Mouse (Mus musculus): ENCODE data around the gene Ccr5. TPM values are rescaled to one million over a fixed set of nuclear protein-coding genes. Genes with fewer than 3 reads are reported as not detected.

The Ccr5 gene
- polyA plus RNA-seq, 1 experiment from 2014 or later: 0.55 TPM

DNA sequence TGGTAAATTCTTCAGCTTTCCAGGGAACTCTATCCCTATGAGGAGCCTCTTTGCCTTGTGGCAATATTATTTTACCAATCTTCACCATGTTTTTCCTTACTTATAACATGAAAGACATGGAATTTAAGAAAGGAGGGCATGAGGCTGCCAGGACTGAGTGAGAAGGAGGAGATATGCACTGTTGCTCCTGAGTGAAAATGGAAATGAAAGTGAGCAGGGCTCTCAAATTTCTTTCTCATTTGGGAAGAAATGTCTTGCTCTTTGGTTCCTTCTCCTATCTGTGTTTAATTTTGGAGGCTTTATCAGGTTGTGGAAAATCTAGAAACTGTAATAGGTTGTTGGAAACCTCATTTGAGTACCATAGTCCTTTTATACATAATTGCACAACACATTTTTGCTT lies 14.1 kb upstream of the Ccr5 start:
- ATAC-seq (replicated peaks; ENCODE audit: low FRiP score) (no peak), DNase-seq (ENCODE audit: low spot score) (no peak)
- Histone ChIP-seq H3K4me1 (replicated peaks; ENCODE audit: control insufficient read depth, insufficient read depth, low read length) (no peaks in the 10 kb centered on the region), H3K9ac (ENCODE audit: low read length) (no peak overlapping the region), H3K4me2 (ENCODE audit: low read depth, low read length, severe bottlenecking) (no peak overlapping the region), H3K36me3 (ENCODE audit: control insufficient read depth, insufficient read depth, low read length) (no peaks in the 10 kb centered on the region), H3K4me3 (ENCODE audit: low read depth, low read length) (no peak overlapping the region), H3K27me3 (ENCODE audit: control insufficient read depth, insufficient read depth, low read length) (no peaks in the 10 kb centered on the region), H3K27ac (ENCODE audit: low read depth, low read length) (no peak overlapping the region), H3K9me3 (ENCODE audit: control insufficient read depth, low read length) (no peaks in the 10 kb centered on the region)

DNA sequence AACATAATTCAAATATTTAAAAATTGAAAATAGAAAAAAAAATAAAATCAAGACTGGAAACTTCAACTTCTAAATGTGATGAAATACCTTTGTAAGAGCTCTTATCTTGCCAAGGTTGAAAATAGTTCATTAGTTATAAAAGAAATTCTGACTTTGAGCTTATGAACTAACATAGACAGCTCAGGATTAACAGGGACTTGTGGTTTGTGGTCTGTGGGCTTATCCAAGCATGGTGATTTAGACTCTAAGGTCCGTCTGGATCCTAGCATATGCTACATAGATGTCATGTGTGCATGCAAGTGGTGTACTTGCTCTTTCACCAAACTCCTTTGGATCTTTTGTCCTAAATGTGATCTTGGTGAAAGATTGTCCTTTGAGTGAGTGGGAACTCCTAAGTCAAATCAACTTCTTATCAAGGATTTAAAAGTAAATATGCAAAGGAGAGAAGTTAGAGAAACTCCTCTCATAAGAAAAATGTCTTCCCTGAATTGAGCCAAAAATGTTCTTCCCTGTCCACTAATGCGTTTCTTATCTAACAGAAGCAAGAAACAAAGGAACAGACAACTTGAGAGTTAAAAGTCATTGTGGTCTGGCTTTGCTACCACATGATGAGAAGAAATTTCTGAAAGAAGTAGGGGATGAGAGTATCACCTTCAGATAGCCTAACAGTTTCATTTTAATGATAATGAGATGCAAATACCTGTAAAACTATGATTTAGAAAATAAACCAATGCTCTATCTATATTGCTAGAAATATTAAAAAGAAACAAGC lies 12.8 kb upstream of the Ccr5 start:
- DNase-seq (ENCODE audit: low spot score) (no peak), ATAC-seq (replicated peaks; ENCODE audit: low FRiP score) (no peak)
- H3K4me3 ChIP-seq (ENCODE audit: low read depth, low read length): no peak overlapping the region
- H3K27ac ChIP-seq (ENCODE audit: low read depth, low read length): no peak overlapping the region
- no peaks in the 10 kb centered on the region for H3K36me3 ChIP-seq (ENCODE audit: control insufficient read depth, insufficient read depth, low read length)
- no peaks in the 10 kb centered on the region for H3K4me1 ChIP-seq (replicated peaks; ENCODE audit: control insufficient read depth, insufficient read depth, low read length)
- WGBS: 77% methylated on average over 2 of the region's 2 CpGs
- no peak overlapping the region for H3K9ac ChIP-seq (ENCODE audit: low read length)
- H3K9me3 ChIP-seq (ENCODE audit: control insufficient read depth, low read length): no peaks in the 10 kb centered on the region
- H3K27me3 ChIP-seq (ENCODE audit: control insufficient read depth, insufficient read depth, low read length): no peaks in the 10 kb centered on the region
- H3K4me2 ChIP-seq (ENCODE audit: low read depth, low read length, severe bottlenecking): no peak overlapping the region

- Histone ChIP-seq H3K9me3 (ENCODE audit: control insufficient read depth, low read length) (no peaks in the 10 kb centered on the region), H3K27ac (ENCODE audit: low read depth, low read length) (no peak overlapping the region), H3K4me1 (replicated peaks; ENCODE audit: control insufficient read depth, insufficient read depth, low read length) (no peaks in the 10 kb centered on the region), H3K27me3 (ENCODE audit: control insufficient read depth, insufficient read depth, low read length) (no peaks in the 10 kb centered on the region), H3K4me2 (ENCODE audit: low read depth, low read length, severe bottlenecking) (no peak overlapping the region), H3K36me3 (ENCODE audit: control insufficient read depth, insufficient read depth, low read length) (no peaks in the 10 kb centered on the region), H3K9ac (ENCODE audit: low read length) (no peak overlapping the region), H3K4me3 (ENCODE audit: low read depth, low read length) (no peak overlapping the region)
- 84% methylated on average over 1 of the region's 1 CpGs for WGBS
- ATAC-seq (replicated peaks; ENCODE audit: low FRiP score): no peak
- DNase-seq (ENCODE audit: low spot score): no peak
These were observed 9.3 kb upstream of the Ccr5 start for GRCm38 (mm10) chr9:124111997-124112396.

DNA sequence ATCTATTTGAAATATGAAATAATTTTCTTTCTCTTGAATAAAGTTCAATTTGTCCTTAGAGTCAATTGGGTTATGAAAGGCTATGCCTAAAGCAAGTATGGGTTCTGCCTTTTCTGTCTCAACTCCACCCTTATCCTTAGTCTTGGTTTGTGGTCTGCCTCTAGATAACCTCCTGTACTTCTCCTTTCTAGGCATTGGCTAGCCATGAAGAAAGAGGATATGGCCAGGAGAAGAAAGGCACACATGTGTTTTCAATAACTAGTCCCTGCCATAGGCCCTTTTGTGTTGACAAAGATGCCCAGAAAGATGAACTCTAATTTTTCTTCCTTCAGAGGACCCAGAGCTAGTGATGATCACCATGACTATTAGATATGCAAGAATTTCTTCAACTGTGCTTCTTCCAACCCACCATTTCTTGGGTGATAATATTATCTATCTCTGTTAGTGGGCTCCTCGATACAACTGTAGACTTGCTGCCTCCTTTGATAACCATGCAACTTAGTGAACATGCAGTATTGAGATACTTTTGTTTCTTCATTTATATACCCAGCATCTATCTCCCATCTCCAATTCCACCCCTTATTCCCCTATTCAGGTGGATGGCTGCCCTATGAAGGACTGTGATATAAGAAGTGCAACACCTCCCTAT lies 8.6 kb upstream of the Ccr5 start:
- H3K4me3 ChIP-seq (ENCODE audit: low read depth, low read length): no peak overlapping the region
- H3K4me2 ChIP-seq (ENCODE audit: low read depth, low read length, severe bottlenecking): no peak overlapping the region
- H3K9ac ChIP-seq (ENCODE audit: low read length): no peak overlapping the region
- H3K36me3 ChIP-seq (ENCODE audit: control insufficient read depth, insufficient read depth, low read length): no peaks in the 10 kb centered on the region
- no peaks in the 10 kb centered on the region for H3K27me3 ChIP-seq (ENCODE audit: control insufficient read depth, insufficient read depth, low read length)
- no peak for DNase-seq (ENCODE audit: low spot score)
- no peaks in the 10 kb centered on the region for H3K4me1 ChIP-seq (replicated peaks; ENCODE audit: control insufficient read depth, insufficient read depth, low read length)
- ATAC-seq (replicated peaks; ENCODE audit: low FRiP score): no peak
- no peak overlapping the region for H3K27ac ChIP-seq (ENCODE audit: low read depth, low read length)
- no peaks in the 10 kb centered on the region for H3K9me3 ChIP-seq (ENCODE audit: control insufficient read depth, low read length)
- WGBS: 88% methylated on average over 1 of the region's 1 CpGs

- no peaks in the 10 kb centered on the region for H3K9me3 ChIP-seq (ENCODE audit: control insufficient read depth, low read length)
- 92% methylated on average over 1 of the region's 1 CpGs for WGBS
- H3K4me2 ChIP-seq (ENCODE audit: low read depth, low read length, severe bottlenecking): no peak overlapping the region
- DNase-seq (ENCODE audit: low spot score) (no peak), ATAC-seq (replicated peaks; ENCODE audit: low FRiP score) (no peak)
- no peaks in the 10 kb centered on the region for H3K36me3 ChIP-seq (ENCODE audit: control insufficient read depth, insufficient read depth, low read length)
- no peak overlapping the region for H3K9ac ChIP-seq (ENCODE audit: low read length)
- H3K27me3 ChIP-seq (ENCODE audit: control insufficient read depth, insufficient read depth, low read length): no peaks in the 10 kb centered on the region
- no peak overlapping the region for H3K4me3 ChIP-seq (ENCODE audit: low read depth, low read length)
- no peaks in the 10 kb centered on the region for H3K4me1 ChIP-seq (replicated peaks; ENCODE audit: control insufficient read depth, insufficient read depth, low read length)
- no peak overlapping the region for H3K27ac ChIP-seq (ENCODE audit: low read depth, low read length)
These were observed 7.6 kb upstream of the Ccr5 start for GRCm38 (mm10) chr9:124113777-124114176.

- Histone ChIP-seq H3K4me2 (ENCODE audit: low read depth, low read length, severe bottlenecking) (no peak overlapping the region), H3K27me3 (ENCODE audit: control insufficient read depth, insufficient read depth, low read length) (no peaks in the 10 kb centered on the region), H3K4me1 (replicated peaks; ENCODE audit: control insufficient read depth, insufficient read depth, low read length) (no peaks in the 10 kb centered on the region), H3K9me3 (ENCODE audit: control insufficient read depth, low read length) (no peaks in the 10 kb centered on the region), H3K9ac (ENCODE audit: low read length) (no peak overlapping the region), H3K4me3 (ENCODE audit: low read depth, low read length) (no peak overlapping the region), H3K36me3 (ENCODE audit: control insufficient read depth, insufficient read depth, low read length) (no peaks in the 10 kb centered on the region), H3K27ac (ENCODE audit: low read depth, low read length) (no peak overlapping the region)
- ATAC-seq (replicated peaks; ENCODE audit: low FRiP score) (no peak), DNase-seq (ENCODE audit: low spot score) (no peak)
- WGBS: 93% methylated on average over 1 of the region's 1 CpGs
These were observed 2.9 kb upstream of the Ccr5 start for GRCm38 (mm10) chr9:124118489-124118888.

DNA sequence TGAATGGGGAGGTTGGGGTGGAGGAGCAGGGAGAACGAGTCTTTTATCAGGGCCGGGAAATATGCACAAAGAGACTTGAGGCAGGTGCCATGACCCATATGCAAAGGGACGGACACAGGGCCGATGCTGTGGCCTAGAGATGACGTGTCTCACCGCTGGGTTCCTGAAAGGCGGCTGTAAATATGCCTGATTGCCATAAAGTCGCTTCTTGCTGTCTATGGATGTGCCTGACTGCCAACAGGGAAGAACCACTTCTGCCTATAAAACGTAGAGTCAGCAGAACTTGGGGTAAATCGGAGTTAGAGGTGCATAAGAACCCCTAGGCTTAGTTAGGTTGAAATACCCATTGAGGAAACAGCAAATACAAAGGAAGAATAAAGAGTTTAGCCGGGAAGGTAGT lies 4.2 kb downstream of the Ccr5 start:
- Histone ChIP-seq H3K4me1 (replicated peaks; ENCODE audit: control insufficient read depth, insufficient read depth, low read length) (no peaks in the 10 kb centered on the region), H3K27me3 (ENCODE audit: control insufficient read depth, insufficient read depth, low read length) (no peaks in the 10 kb centered on the region), H3K4me2 (ENCODE audit: low read depth, low read length, severe bottlenecking) (no peak overlapping the region), H3K9me3 (ENCODE audit: control insufficient read depth, low read length) (no peaks in the 10 kb centered on the region), H3K27ac (ENCODE audit: low read depth, low read length) (no peak overlapping the region), H3K9ac (ENCODE audit: low read length) (no peak overlapping the region), H3K4me3 (ENCODE audit: low read depth, low read length) (no peak overlapping the region), H3K36me3 (ENCODE audit: control insufficient read depth, insufficient read depth, low read length) (no peaks in the 10 kb centered on the region)
- DNase-seq (ENCODE audit: low spot score) (no peak), ATAC-seq (replicated peaks; ENCODE audit: low FRiP score) (no peak)
- 87% methylated on average over 11 of the region's 11 CpGs for WGBS

DNA sequence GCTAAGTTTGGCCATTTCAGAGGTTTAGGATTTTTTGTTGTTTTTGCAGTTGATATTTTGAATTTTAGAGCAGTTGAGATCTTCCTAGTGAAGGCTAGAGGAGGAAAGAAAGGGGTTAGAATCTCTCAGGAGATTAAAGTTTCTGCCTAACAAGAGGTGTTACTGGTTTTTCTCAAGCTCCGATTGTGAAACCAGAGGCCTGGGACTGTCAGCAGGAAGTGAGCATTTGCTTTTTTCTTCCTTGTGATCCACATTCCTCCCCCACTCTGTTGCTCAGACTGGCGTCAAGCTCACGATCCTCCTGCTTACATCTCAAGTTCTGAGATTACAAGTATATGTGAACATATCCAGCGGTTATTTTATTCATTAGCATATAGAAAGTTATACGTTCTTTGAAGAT lies 5.0 kb downstream of the Ccr5 start:
- 58% methylated on average over 5 of the region's 5 CpGs for WGBS
- no peak for DNase-seq (ENCODE audit: low spot score)
- no peaks in the 10 kb centered on the region for H3K9me3 ChIP-seq (ENCODE audit: control insufficient read depth, low read length)

DNA sequence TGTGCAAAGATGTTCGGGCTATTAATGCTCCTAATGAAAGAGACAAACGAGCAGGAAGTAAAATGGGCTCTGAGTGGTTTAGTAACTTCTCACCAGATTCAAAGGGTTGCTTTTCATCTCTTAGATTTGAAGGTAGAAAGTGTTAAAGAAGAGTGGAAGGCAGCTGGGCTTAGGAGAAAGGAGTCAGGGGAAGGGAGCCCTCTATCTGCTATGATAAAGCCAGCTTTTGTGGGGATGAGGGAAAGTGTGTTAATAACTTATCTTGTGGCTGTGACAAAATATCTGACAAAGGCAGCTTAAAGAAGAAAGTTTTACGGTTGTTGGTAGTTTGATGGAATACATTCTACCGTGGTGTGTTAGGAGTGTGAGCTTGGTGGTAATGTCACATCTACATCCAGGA lies 6.1 kb downstream of the Ccr5 start:
- Histone ChIP-seq H3K4me1 (replicated peaks; ENCODE audit: control insufficient read depth, insufficient read depth, low read length) (no peaks in the 10 kb centered on the region), H3K27me3 (ENCODE audit: control insufficient read depth, insufficient read depth, low read length) (no peaks in the 10 kb centered on the region), H3K4me2 (ENCODE audit: low read depth, low read length, severe bottlenecking) (no peak overlapping the region), H3K9me3 (ENCODE audit: control insufficient read depth, low read length) (no peaks in the 10 kb centered on the region), H3K4me3 (ENCODE audit: low read depth, low read length) (no peak overlapping the region), H3K9ac (ENCODE audit: low read length) (no peak overlapping the region), H3K36me3 (ENCODE audit: control insufficient read depth, insufficient read depth, low read length) (no peaks in the 10 kb centered on the region), H3K27ac (ENCODE audit: low read depth, low read length) (no peak overlapping the region)
- ATAC-seq (replicated peaks; ENCODE audit: low FRiP score) (no peak), DNase-seq (ENCODE audit: low spot score) (no peak)
- 63% methylated on average over 4 of the region's 4 CpGs for WGBS

More for the DNA sequence above, 5.0 kb downstream of the Ccr5 start:
- no peak overlapping the region for H3K4me2 ChIP-seq (ENCODE audit: low read depth, low read length, severe bottlenecking)
- no peaks in the 10 kb centered on the region for H3K4me1 ChIP-seq (replicated peaks; ENCODE audit: control insufficient read depth, insufficient read depth, low read length)
- H3K4me3 ChIP-seq (ENCODE audit: low read depth, low read length): no peak overlapping the region
- no peak overlapping the region for H3K9ac ChIP-seq (ENCODE audit: low read length)
- H3K27me3 ChIP-seq (ENCODE audit: control insufficient read depth, insufficient read depth, low read length): no peaks in the 10 kb centered on the region
- H3K36me3 ChIP-seq (ENCODE audit: control insufficient read depth, insufficient read depth, low read length): no peaks in the 10 kb centered on the region
- H3K27ac ChIP-seq (ENCODE audit: low read depth, low read length): no peak overlapping the region
- ATAC-seq (replicated peaks; ENCODE audit: low FRiP score): no peak
